Mouse (Mus musculus) mesoderm, embryonic 11.5 days (tissue): ENCODE data around the gene Tomt.

Experiments
- DNase-seq: peaks from one replicate; pipeline ENCODE4 v3.0.0-alpha.2; 2012; ENCODE audit warnings: low read depth, low spot score

The Tomt gene

DNA sequence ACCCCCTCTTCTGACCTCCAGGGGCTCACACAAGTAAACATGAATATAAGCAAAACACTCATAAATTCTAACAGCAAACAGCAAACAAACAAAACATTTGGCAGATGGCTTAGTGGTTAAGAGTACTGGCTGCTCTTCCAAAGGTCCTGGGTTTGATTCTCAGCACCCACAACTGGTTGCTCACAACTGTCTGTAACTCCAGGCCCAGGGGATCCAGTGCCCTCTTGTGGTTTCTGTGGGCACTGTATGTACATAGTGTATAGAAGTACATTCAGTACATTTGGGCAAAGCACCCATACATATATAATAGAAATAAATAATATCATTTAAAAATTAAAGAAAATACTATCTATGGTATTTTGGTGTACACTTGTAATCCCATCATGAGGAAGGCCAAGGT is 3.3 kb downstream of the Tomt start:
- DNase-seq: no peak

DNA sequence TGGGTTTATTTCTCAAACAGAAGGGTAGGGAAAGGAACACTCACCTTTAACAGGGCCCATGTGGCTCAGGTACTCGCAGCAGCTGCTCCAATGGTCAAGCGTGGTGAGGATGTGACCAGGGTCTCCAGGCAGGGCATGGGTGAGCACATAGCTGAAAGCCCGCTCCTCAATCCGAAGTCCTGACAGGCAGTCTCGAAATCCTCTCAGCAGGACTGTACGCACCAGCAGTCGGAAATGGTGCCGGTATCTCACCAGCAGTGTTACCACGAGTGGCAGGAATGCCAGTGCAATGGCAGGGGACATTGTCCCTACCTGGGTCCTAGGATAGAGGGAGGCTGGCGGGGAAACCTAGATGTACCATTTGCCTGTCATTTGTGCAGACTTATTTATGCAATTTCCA is 4.2 kb downstream of the Tomt start:
- no peak for DNase-seq

DNA sequence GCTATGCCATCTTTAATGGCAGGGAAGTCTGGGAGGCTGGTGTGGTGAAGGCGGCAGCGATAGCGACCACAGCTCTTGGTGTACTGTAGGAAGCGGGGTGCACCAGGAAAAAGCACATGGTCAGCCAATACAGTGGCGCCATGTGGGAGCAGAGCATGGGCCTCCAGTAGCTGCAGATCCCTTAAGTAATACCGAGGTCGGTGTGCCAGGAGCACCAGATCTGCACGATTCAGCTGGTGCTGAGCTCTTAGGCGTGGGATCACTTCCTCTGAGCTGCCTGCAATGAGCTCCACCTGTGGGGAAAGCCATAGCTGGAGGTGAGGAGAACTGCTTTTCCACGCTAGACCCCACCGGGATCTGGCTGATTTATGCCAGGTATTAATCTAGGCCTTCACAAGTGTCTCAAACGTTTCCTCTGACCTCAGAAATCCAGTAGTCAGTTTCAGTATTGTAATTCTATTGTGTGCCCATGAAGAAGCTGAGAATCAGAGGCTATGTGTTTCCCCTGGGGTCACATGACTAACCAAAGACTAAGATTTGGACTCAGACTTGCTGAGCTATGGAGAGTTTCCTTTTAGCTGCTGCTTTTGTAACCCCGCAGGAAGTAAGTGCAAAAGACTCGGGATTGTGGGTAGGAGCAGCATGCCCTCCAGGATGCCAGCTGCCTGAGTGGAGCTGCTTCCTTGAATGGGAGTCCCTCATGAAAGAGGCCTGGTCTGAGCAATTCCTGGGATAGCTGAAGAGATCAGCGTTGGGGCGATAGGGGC is 5.6 kb downstream of the Tomt start:
- DNase-seq: no peak

- DNase-seq: peak; percentile 98
These were observed 9.8 kb downstream of the Tomt start for GRCm38 (mm10) chr7:101896104-101897066.

GRCm38 (mm10) chr7:101895695-101896094 is 10.5 kb downstream of the Tomt start:
- no peak for DNase-seq

GRCm38 (mm10) chr7:101888460-101888859 is 17.7 kb downstream of the Tomt start:
- no peak for DNase-seq

DNA sequence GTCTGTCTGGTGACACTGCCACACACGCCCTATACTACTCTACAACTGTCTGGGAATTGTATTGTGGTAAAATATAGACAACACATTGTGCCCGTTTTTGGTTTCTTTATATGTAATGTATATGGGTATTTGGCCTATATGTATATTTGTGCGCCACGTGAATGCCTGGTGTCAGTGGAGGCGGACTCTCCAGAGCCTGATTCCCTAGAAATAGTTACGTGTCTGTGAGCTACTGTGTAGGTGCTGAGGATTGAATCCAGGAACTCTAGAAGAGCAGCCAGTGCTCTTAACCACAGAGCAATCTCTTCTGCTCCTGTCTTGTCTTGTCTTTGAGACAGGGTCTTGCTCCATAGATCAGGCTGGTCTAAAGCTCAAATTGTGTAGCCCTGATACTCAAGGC is 19.9 kb downstream of the Tomt start:
- DNase-seq: no peak

DNA sequence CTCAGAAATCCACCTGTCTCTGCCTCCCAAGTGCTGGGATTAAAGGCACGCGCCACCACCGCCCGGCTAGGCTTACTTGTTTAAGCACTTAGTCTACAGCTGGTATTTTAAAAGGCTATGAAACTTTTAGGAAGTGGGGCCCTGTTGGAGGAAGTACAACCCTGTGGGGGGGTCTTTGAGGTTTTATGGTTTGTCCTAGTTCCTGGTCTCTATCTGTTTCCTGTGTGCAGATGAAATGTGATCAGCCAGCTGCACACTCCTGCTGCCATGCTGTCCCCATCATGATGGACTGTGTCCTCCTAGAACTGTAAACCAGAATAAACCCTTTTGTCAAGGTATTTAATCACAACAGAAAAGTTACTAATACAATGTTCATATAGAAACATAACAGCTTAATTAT is 22.0 kb downstream of the Tomt start:
- DNase-seq: no peak

- DNase-seq: no peak
These were observed 23.6 kb downstream of the Tomt start for GRCm38 (mm10) chr7:101882413-101883154.

DNA sequence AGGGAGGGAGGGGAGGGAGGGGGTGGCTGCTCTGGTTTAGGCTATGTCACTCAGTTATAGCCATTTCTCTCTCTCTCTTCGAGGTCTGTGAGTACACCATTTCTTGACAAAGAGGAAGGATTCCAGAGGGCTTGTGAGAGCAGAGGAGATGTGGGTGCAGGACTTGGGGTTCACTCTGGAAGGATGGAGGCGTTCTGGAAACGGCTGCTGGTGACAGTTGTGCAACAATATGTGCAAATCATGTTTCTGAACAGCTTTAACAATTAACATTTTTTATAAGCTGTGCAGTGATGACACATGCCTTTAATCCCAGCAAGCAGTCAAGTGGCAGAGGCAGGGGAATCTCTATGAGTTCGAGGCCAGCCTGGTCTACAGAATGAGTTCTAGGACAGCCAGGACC is 25.3 kb downstream of the Tomt start:
- DNase-seq: no peak

GRCm38 (mm10) chr7:101875978-101876377 is 30.2 kb downstream of the Tomt start:
- no peak for DNase-seq

DNA sequence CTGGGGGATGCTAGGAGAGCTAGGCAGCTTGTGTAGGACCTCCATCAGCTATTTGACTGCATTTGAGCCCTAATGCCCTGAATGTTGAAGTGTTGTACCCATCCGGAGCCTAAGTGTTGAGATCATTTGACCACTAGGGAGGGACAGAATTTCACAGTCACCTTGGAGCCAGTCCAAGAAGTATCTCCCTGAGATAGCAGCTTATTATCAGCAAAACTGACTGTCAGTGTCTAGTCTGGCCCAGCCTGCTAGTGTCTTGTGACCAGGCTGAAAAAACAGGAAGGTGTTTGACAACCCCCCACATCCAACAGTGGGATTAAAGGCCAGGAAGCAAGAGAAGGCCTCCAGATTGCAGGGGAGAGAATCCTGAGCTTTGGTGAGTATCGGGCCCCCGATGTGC is 34.9 kb downstream of the Tomt start:
- DNase-seq: no peak

DNA sequence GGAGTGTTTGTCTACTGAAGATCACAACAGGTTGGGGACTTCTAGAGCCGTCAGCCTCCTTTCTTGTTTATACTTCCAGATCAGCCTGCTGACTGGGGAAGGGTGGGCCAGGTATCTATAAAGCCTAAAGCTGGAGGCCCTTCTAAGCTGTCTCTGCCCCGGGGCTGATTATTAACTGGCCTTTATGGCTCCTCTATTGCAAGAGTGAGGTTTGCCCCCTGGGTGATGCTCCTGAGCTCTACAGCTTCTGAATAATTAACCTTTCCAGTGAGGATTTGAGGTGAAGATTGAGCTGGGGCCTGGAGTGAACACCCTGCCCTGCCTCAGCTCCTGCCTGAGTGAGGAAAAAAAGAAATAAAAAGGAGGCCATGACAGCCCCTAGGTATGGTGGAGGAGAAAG is 35.5 kb downstream of the Tomt start, which contains the start of gene Folr1:
Gene Folr1, minus strand, starts transcription at position 160 of the 400 bp plus-strand sequence.
- no peak for DNase-seq

DNA sequence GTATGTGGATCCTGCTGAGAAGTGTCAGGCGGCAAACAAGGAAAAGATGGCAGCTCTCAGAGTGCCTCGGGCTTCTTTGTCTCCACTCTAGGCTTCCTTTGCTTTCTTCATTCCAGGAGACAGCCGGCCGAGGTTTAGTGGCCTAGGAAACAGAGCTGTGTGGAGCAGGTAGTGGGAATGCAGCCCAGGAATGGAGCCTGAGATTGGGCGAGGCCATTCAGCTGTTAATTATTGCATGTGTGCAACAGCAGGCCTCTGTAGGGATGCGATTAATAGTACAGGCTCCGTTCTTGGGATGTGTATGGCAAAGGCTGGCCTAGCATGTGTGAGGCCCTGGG is 37.0 kb downstream of the Tomt start:
- no peak for DNase-seq

DNA sequence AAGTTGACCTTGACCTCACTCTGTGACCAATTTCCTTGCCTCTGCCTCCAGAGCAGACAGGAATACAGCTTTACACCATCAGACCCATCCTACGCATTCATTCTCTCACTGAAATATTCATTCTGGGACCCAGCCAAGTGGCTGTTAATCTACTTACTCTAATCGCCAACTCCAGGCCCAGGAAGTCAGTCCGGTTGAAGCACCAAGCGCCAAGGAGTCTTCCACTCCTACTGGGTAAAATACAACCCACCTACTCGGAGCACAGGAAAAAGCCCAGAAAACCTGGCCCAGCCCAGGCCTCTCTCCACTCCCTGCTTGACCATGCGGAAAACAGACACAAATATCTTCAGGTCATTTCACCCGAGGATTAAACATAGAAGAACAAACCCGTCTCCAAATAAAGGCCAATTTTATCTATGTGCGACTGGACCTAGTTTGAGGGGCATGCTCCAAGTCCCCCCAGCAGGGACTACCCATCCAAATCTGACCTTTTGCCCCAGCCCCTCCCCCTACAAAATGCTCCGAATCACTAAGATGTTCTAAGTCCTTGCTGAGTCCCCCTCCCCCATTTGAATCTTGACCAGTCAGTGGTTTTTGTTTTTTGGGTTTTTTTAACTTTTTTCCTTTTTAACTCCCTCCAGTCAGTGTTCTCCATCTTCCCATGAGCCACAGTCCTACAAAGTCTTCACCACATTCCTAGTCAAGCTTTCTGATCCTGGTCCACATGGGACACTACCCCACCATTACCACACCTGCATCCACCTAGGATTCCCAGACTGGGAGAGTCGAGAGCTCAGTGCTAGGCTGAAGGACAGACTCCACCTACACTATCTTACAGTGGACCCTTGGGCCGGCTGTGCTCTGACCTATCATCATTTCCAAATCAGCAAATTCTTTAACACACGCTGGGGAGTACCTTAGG is 37.7 kb downstream of the Tomt start:
- DNase-seq: no peak

DNA sequence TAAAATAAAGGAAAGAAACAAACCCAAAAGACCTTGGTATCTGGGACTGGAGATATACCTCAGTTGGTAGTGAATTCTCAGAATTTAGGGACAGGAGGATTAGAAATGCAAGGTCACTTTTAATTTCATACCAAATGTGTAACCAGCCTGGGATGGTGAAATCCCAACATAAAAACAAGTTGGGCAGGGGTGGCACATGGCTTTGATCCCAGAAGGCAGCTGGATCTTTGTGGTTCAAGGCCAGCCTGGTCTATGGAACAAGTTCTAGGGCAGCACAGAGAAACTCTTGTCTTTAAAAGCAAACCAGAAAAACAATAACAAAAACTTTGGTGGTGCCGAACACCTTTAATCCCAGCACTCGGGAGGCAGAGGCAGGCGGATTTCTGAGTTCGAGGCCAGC is 38.7 kb downstream of the Tomt start:
- DNase-seq: no peak

DNA sequence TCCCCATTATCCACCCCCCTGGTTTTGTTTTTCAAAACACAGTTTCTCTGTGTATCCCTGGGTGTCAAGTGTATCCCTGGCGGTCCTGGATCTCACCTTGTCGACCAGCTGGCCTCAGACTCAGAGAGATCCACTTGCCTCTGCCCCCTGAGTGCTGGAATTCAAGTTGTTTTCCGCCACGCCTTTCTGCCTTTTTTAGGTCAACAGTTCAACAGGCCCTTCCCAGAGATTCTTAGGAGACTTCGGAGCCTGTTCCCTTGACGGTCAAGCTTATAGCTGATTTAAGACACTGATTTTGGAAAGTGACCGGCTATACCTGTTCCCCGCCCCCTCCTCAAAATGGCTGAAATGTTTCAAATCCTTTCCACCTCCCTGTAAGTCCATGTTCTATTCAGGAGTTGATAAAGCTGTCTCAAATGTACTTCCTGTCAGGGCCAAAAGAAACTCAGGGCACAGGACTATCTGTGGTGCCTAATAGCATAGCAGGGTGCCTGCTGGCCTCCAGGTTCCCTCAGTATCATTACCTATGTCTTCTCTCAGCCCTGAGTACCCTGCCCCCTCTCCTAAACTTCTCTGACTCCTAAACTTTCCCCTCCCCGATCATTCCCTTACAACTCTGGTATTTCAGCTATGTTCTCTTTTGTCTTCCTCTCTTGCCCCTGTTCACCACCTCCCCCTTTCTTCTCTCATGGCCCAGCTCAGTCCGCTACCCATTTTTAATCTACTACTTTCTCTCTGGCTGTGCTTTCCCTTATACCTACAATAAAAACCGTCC is 39.5 kb downstream of the Tomt start:
- DNase-seq: no peak

DNA sequence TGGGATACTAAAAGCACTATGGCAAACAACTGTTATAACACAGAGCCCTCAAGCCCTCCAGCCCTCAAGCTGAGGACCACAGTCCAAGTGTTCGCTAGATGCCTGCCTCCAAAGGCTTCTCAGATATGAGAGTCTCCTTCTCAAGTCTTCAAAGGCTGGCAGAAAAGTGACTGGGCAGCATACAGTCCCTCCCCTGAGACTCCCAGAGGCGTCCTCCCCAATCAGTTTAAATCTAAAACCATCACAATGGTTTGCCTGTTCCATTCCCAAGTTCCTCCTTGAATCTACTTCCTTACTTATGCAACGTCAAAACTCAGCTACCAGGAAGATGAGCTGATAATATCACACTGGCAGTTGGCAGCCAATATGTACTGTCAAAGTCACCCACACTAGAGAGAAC is 42.7 kb downstream of the Tomt start, which contains the start of gene Anapc15:
Gene Anapc15, plus strand, starts transcription at position 301 of the 400 bp plus-strand sequence.
- DNase-seq: no peak

DNA sequence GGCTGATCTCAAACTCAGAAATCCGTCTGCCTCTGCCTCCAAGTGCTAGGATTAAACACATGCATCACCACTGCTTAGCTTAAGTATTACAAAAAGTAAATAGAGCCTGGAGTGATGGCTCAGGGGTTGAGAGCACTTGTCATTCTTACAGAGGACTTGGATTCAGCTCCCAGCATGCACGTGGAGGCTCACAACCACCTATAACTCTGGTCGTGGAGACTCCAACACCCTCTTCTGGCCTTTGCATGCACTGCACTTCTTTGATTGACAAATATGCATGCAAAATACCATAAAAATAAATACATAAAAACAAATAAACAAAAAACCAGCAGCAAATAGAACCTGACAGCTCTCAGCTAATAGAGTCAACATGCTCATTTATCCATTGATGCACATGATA is 43.9 kb downstream of the Tomt start:
- no peak for DNase-seq

- no peak for DNase-seq
These were observed 45.2 kb downstream of the Tomt start for GRCm38 (mm10) chr7:101860978-101861377.
